Mouse (Mus musculus) intestine, postnatal 0 days (tissue): ENCODE data around the gene Gm2000. TPM values are rescaled to one million over a fixed set of nuclear protein-coding genes. Genes with fewer than 3 reads are reported as not detected.

ENCODE experiments used
- ATAC-seq: fragments of 200-750 bp; cut with Nextera tagmentation; 2 replicates; pipeline ENCODE4 v1.8.0; 2017; ENCODE audit warnings: mild to moderate bottlenecking, moderate TSS enrichment, moderate library complexity
- H3K27ac ChIP-seq: fragments of 300-500 bp; sonication (generic); 2 replicates; pipeline ENCODE4 v1.5.1; 2014; ENCODE audit warnings: mild to moderate bottlenecking, low read depth, low read length, moderate library complexity
- H3K27me3 ChIP-seq: fragments of 300-500 bp; sonication (generic); replicated peaks from 2 replicates; pipeline ENCODE4 v1.6.1; 2014; ENCODE audit warnings: low read length, mixed read lengths; ENCODE audit not compliant: control insufficient read depth, insufficient read depth
- H3K36me3 ChIP-seq: fragments of 300-500 bp; sonication (generic); 2 replicates; pipeline ENCODE4 v1.6.1; 2014; ENCODE audit warnings: mild to moderate bottlenecking, moderate library complexity; ENCODE audit not compliant: control insufficient read depth, insufficient read depth
- H3K4me1 ChIP-seq: fragments of 300-500 bp; sonication (generic); replicated peaks from 2 replicates; pipeline ENCODE4 v1.6.1; 2014; ENCODE audit warnings: antibody characterized with exemption, low read length, mixed read lengths; ENCODE audit not compliant: control insufficient read depth, insufficient read depth
- H3K4me2 ChIP-seq: fragments of 300-500 bp; sonication (generic); replicated peaks from 2 replicates; pipeline ENCODE4 v1.6.1; 2014; ENCODE audit warnings: low read depth, mild to moderate bottlenecking, moderate library complexity
- H3K4me3 ChIP-seq: fragments of 300-500 bp; sonication (generic); 2 replicates; pipeline ENCODE4 v1.5.1; 2014; ENCODE audit warnings: low read depth, low read length
- H3K9ac ChIP-seq: fragments of 300-500 bp; sonication (generic); 2 replicates; pipeline ENCODE4 v1.6.1; 2014; ENCODE audit warnings: mild to moderate bottlenecking, low read depth, low read length
- H3K9me3 ChIP-seq: fragments of 300-500 bp; sonication (generic); 2 replicates; pipeline ENCODE4 v1.6.1; 2016; ENCODE audit warnings: mixed run types; ENCODE audit not compliant: control insufficient read depth
- CTCF ChIP-seq: sonication (generic); IDR thresholded peaks from 2 replicates; pipeline ENCODE4 v1.5.1; 2016; ENCODE audit warnings: low read depth, mild to moderate bottlenecking, control low read depth, antibody characterized with exemption, moderate library complexity
- WGBS: fragments of 180-500 bp; shearing (Covaris S2); extraction: QIAGEN DNeasy Blood & Tissue Kit; methylation state at CpG from one replicate; pipeline ENCODE4 v1.1.7; 2014; 5-methylcytosine and 5-hydroxymethylcytosine counted together
- polyA plus RNA-seq: library from polyadenylated mRNA; unstranded; fragments of >200 nt; fragmentation: Nextera tagmentation; extraction: Ambion mirVana; gene quantifications from 2 replicates; pipeline ENCODE4 v1.2.1, GENCODE M21; 2015

Gene Gm2000
- polyA plus RNA-seq, 1 experiment from 2014 or later: 412 TPM

DNA sequence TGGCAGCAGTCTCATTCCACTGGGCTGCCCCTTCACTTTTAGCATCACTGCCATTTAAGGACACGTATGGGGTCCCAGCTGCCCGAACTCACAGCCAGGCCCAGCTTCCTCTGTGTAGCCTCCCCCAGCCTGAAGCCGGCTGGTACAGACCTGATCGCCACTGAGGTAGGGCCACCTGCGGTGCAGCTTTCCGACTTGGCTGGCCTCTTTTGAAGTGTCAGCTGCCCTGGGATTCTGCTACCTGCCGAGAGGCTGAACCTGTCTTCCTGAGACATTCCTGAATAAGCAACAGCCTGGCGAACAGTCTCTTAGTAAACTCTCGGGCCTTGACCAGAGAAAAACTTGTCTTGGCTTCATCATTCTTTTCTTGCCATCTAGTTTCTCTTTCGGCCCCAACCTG, 37.4 kb downstream of the Gm2000 start:
- Histone ChIP-seq H3K36me3 (no peaks in the 10 kb centered on the region), H3K27me3 (no peaks in the 10 kb centered on the region), H3K9ac (no peak overlapping the region), H3K4me3 (no peak overlapping the region), H3K27ac (no peak overlapping the region), H3K4me2 (no peak overlapping the region), H3K4me1 (no peaks in the 10 kb centered on the region), H3K9me3 (no peaks in the 10 kb centered on the region)
- no peak for TF ChIP-seq CTCF
- ATAC-seq: no peak
- WGBS: 69% methylated on average over 10 of the region's 10 CpGs

DNA sequence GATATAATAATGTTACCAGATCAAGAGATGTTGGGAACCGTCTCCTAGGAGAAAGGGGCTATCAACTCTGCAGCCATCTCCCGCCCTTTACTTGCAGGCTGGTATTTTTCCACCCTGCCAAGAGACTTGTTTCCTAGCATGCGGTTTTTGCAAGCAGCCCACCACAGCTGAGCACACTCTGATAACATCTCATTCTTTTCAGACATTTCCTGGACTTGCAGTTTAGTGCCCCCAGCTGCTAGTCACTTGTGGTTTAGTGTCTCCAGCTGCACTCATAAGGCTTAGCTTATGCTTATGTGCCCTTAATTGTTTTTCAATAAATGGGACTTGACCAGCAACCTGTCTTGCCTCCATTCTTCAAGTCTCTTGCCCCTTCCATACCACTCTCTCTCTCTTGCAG, 42.2 kb downstream of the Gm2000 start:
- no peak overlapping the region for H3K9ac ChIP-seq
- H3K4me1 ChIP-seq: no peaks in the 10 kb centered on the region
- H3K9me3 ChIP-seq: no peaks in the 10 kb centered on the region
- no peak overlapping the region for H3K4me3 ChIP-seq
- WGBS: 57% methylated on average over 3 of the region's 3 CpGs
- no peaks in the 10 kb centered on the region for H3K27me3 ChIP-seq
- H3K27ac ChIP-seq: no peak overlapping the region
- ATAC-seq: no peak
- TF ChIP-seq CTCF: no peak
- H3K4me2 ChIP-seq: no peak overlapping the region
- no peaks in the 10 kb centered on the region for H3K36me3 ChIP-seq

- Histone ChIP-seq H3K27me3 (no peaks in the 10 kb centered on the region), H3K27ac (no peak overlapping the region), H3K9ac (no peak overlapping the region), H3K4me2 (no peak overlapping the region), H3K4me1 (no peaks in the 10 kb centered on the region), H3K36me3 (no peaks in the 10 kb centered on the region), H3K4me3 (no peak overlapping the region), H3K9me3 (no peaks in the 10 kb centered on the region)
- no peak for ATAC-seq
- 71% methylated on average over 4 of the region's 4 CpGs for WGBS
- no peak for TF ChIP-seq CTCF
Observed at GRCm38 (mm10) chr1:156408521-156408920, 42.7 kb downstream of the Gm2000 start.

Other genes starting within 250 kb of the Gm2000 start
- gene Fam163a, start 161.0 kb upstream of the Gm2000 start, polyA plus RNA-seq: 1.6 and 1.8 TPM in 2 replicates
- 0.64 and 1.1 TPM in 2 replicates for gene Tdrd5, start 62.4 kb upstream of the Gm2000 start, polyA plus RNA-seq
- gene Nphs2, start 55.3 kb upstream of the Gm2000 start, polyA plus RNA-seq: 0.04 and 0.22 TPM in 2 replicates
- not detected in 2 replicates for gene Axdnd1, start 55.1 kb downstream of the Gm2000 start, polyA plus RNA-seq
- 51.2 and 62.5 TPM in 2 replicates for gene Soat1, start 108.3 kb downstream of the Gm2000 start, polyA plus RNA-seq
- gene Gm10031, start 158.0 kb downstream of the Gm2000 start, polyA plus RNA-seq: 0.35 and 0.52 TPM in 2 replicates
- 1.6 and 2.0 TPM in 2 replicates for gene Abl2, start 192.7 kb downstream of the Gm2000 start, polyA plus RNA-seq